Mouse (Mus musculus): ENCODE data around the gene Sptb.

The Sptb gene

GRCm38 (mm10) chr12:76608997-76609565, 101.3 kb downstream of the Sptb start:
- DNase-seq (ENCODE audit: extremely low spot score, low spot score) = no peak

GRCm38 (mm10) chr12:76608241-76608640, 102.1 kb downstream of the Sptb start:
- no peak for DNase-seq (ENCODE audit: extremely low spot score, low spot score)

GRCm38 (mm10) chr12:76605837-76606236, 104.5 kb downstream of the Sptb start:
- no peak for DNase-seq (ENCODE audit: extremely low spot score, low spot score)

GRCm38 (mm10) chr12:76604546-76604945, 105.8 kb downstream of the Sptb start:
- DNase-seq (ENCODE audit: extremely low spot score, low spot score) = no peak

- no peak for DNase-seq (ENCODE audit: extremely low spot score, low spot score)
These were observed 106.6 kb downstream of the Sptb start for GRCm38 (mm10) chr12:76603779-76604178.

- no peak for DNase-seq (ENCODE audit: extremely low spot score, low spot score)
These were observed 112.0 kb downstream of the Sptb start for GRCm38 (mm10) chr12:76598196-76598928.

GRCm38 (mm10) chr12:76597577-76598100, 112.7 kb downstream of the Sptb start:
- DNase-seq (ENCODE audit: extremely low spot score, low spot score) = no peak

- DNase-seq (ENCODE audit: extremely low spot score, low spot score) = peak; percentile 65
These were observed 113.9 kb downstream of the Sptb start for GRCm38 (mm10) chr12:76596292-76597023.

GRCm38 (mm10) chr12:76595830-76596229, 114.5 kb downstream of the Sptb start:
- DNase-seq (ENCODE audit: extremely low spot score, low spot score) = no peak

GRCm38 (mm10) chr12:76594556-76594955, 115.8 kb downstream of the Sptb start:
- DNase-seq (ENCODE audit: extremely low spot score, low spot score) = no peak

- no peak for DNase-seq (ENCODE audit: extremely low spot score, low spot score)
These were observed 116.5 kb downstream of the Sptb start for GRCm38 (mm10) chr12:76593839-76594322.

- DNase-seq (ENCODE audit: extremely low spot score, low spot score) = no peak
These were observed 117.1 kb downstream of the Sptb start for GRCm38 (mm10) chr12:76593254-76593653.

GRCm38 (mm10) chr12:76592213-76592612, 118.1 kb downstream of the Sptb start:
- DNase-seq (ENCODE audit: extremely low spot score, low spot score) = peak; percentile 76

GRCm38 (mm10) chr12:76591037-76591436, 119.3 kb downstream of the Sptb start:
- no peak for DNase-seq (ENCODE audit: extremely low spot score, low spot score)

GRCm38 (mm10) chr12:76589531-76589930, 120.8 kb downstream of the Sptb start:
- DNase-seq (ENCODE audit: extremely low spot score, low spot score) = no peak

- no peak for DNase-seq (ENCODE audit: extremely low spot score, low spot score)
These were observed 123.0 kb downstream of the Sptb start for GRCm38 (mm10) chr12:76587357-76587756.

GRCm38 (mm10) chr12:76585028-76585427, 125.3 kb downstream of the Sptb start:
- no peak for DNase-seq (ENCODE audit: extremely low spot score, low spot score)

GRCm38 (mm10) chr12:76583454-76583853, 126.9 kb downstream of the Sptb start:
- DNase-seq (ENCODE audit: extremely low spot score, low spot score) = no peak

GRCm38 (mm10) chr12:76582841-76583240, 127.5 kb downstream of the Sptb start:
- DNase-seq (ENCODE audit: extremely low spot score, low spot score) = no peak

GRCm38 (mm10) chr12:76582139-76582538, 128.2 kb downstream of the Sptb start:
- no peak for DNase-seq (ENCODE audit: extremely low spot score, low spot score)

- no peak for DNase-seq (ENCODE audit: extremely low spot score, low spot score)
These were observed 130.5 kb downstream of the Sptb start for GRCm38 (mm10) chr12:76579806-76580205.

GRCm38 (mm10) chr12:76578465-76578864, 131.9 kb downstream of the Sptb start:
- DNase-seq (ENCODE audit: extremely low spot score, low spot score) = no peak
